Mouse (Mus musculus): ENCODE measurements around the gene Adamtsl4.
"Not testable (repeated sequence)": the region's sequence is repeated elsewhere in the genome, so short reads cannot be mapped to it uniquely, and the experiment has no call there.

Adamtsl4 gene

DNA sequence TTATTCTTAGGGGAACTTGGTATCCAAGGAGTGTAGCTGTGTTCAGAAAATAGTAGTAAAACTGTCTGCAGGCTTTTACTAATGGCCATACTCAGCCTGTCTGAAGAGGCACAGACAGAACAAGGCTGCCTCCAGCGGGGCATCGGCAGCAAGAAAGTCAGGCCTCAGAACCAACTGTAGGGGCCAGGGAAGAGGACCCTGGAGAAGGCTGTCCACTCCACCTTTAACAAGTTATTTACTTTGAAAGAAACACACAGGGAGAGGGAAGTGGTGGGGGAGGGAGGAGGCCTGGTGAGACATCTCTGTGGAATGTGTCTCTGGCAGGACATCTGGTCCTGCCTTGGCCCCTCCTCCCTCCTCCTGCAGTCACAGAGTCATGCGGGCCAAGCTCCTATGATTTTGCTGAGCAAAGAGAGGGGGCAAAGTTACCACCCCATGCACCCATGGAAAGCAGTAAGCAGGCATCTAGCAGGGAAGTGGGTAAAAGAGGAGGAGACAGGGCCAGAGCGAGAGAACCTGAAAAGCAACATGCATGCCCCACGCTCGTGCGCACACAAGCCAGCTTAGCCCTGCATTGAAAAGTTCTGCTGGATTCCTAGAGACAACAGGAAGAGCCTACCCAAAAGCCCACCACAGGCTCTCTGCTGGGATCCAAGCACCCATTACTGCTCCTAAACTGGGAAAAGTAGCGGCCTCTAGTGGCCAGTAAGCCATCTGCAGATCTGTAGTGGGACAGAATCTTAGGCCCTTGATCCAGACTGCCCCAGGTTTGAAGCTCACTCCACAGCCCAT is 12.2 kb downstream of the Adamtsl4 start:
- DNase-seq (ENCODE audit: low spot score): peak; percentile 83

DNA sequence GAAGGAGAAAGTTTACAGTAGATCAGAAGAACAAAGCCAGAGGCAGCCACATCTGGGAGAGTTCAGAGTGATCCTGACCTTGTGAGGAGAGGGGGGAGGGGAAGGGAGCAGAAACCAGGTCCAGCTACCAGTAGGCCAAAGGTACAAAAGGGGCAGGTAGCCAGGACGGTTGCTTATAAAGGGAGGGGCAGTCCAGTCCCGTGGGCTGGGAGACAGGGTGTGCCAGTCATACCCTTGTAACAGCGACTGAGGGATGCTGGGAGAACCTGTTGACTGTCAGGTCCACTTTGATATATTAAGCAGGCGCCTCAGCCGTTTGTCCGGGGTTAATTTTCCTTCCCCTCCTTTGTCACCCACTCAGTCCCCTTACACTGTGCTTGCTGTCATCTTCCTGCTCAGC is 12.9 kb downstream of the Adamtsl4 start:
- DNase-seq (ENCODE audit: low spot score): no peak

DNA sequence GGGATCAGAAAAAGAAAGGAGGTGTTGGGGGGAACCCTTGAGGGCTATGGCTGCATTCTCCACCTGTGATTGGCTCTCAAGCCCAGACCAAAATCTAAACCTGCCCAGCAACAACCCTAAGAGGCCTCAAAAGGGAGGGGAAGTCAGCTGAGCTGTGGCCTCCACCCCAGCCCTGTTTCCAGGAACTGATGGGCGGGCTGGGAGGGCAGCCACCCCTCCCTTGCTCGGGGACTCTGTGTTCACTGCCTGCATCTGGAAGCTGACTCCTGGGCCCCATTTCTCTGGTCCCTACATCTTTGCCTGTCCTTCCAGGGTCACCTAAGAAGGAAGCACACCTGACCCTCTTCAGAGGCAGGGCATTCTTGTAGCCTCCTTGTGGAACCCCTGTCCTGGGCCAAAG is 13.5 kb downstream of the Adamtsl4 start:
- DNase-seq (ENCODE audit: low spot score): peak; percentile 56

DNA sequence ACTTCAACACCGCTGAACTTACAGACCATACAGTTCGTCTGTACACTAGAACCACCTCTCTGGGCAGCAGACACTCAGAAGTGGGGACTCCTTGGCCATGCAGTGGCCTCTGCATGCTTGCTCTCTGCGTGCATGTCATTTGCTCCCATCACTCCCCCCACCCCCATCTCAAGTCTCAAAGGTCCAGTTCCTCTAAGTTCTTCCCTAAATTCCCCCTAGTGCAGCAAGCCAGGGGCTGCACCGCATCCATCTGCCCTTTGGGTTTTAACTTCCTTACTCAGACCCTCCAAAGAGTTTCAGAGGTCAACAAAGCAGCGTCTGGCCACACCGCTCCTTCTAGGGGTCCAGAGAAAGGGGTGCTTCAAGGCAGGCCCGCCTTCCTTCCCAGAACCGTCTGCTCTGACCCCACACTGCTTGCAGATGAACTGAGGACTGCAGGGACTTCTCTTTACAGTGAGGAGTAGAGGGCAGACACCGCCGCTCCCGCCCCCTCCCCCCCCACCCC is 14.0 kb downstream of the Adamtsl4 start:
- no peak for DNase-seq (ENCODE audit: low spot score)

DNA sequence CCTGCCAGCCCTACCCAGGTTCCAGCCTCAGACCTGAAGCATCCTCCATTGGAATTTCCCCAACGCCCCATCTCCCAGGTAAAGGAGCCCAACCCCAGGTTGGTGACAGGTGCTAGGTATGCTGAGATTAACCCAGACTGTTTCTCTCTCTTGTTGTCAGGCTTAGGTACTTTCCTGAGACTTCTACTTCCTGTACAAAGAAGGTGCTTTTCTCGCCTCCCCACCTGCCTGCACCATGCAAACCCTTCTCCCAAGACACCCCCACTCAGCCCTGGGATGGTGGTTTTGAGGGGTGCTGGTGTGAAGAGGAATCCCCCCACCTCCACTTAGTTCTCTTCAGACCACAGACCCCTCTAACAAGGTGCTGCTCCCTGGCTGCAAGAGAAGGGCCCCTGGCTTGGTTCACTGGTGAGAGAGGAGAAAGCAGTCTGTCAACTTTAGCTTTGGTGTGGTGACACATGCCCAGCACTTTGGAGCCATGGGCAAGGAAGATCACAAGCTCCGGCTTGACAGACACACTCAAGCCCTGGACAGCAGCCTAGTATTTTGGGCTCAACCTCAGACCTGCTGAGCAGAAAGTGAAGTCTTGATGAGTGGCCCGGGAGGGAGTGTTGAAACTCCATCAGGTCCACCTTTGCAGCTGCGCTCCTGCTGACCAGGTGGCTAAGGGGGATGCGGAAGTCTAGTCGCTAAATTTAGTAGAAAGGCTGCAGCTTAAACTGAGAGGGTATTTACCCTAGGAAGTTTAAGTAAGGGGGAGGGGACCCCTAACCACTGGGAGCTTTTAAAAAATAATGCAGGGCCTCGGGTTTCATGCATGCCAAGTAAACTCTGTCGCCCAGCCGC is 14.6 kb downstream of the Adamtsl4 start:
- DNase-seq (ENCODE audit: low spot score): no peak

DNA sequence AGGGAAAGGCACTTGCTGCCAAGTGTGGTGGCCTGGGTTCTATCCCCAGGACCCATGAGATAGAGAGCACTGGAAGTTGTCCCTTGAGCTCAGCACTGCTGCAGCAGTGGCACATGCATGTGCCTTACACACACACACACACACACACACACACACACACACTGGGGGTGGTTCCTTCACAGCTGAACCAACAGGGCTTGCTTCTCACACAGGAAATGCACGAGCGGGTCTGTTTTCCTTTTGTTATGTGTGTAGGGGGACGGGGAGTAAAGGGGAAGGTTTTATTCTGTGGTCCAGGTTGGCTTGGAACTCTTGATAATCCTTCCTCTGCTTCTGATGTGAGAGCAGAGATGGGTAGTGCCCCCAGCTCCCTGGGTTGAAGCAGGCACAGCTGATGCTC is 15.3 kb downstream of the Adamtsl4 start:
- no peak for DNase-seq (ENCODE audit: low spot score)

DNA sequence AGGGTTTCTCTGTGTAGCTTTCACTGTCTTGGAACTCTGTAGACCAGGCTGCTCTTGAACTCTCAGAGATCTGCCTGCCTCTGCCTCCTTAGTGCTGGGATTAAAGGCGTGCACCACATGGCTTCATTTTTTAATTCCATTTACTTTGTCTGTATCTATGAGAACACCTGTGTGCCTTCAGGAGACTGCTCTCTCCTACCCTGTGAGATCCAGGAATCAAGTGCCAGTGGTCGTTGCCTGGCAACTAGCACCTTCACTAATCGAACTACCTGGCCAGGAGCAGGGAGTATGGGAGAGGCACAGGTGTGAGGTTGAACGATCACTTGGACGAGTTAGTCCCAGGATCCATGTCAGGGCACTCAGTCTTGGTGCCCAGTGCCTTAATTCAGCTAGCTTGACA is 16.5 kb downstream of the Adamtsl4 start:
- no peak for DNase-seq (ENCODE audit: low spot score)

DNA sequence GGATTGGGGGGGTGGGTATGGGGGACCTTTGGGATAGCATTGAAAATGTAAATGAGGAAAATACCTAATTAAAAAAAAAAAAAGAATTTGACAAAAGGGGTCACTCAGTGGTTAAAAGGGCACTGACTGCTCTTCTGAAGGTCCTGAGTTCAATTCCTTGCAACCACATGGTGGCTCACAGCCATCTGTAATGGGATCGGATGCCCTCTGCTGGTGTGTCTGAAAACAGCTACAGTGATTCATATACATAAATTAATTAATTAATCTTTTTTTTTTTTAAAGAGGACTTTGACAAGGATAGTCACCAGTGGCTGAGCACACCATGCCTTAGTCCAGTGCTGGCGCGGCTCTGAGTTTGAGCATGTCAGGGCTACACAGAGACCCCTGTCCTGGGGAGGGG is 17.3 kb downstream of the Adamtsl4 start:
- DNase-seq (ENCODE audit: low spot score): not testable (repeated sequence)

DNA sequence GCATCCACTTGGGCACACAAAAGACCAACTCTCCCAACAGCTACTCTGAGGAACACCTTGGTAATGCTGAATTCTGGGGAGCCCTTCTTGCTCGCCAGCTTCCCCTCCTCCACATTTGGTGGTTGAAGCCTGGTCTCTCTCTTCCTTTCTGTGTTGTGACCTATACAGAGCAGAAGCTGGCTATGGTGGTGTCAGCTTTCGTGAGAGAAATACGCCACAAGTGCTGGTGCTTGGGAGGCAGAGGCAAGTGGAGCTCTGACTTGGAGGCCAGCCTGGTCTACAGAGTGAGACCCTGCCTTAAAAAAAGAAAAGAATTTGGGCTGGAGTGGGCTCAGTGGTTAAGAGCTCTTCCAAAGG is 18.4 kb downstream of the Adamtsl4 start:
- no peak for DNase-seq (ENCODE audit: low spot score)

DNA sequence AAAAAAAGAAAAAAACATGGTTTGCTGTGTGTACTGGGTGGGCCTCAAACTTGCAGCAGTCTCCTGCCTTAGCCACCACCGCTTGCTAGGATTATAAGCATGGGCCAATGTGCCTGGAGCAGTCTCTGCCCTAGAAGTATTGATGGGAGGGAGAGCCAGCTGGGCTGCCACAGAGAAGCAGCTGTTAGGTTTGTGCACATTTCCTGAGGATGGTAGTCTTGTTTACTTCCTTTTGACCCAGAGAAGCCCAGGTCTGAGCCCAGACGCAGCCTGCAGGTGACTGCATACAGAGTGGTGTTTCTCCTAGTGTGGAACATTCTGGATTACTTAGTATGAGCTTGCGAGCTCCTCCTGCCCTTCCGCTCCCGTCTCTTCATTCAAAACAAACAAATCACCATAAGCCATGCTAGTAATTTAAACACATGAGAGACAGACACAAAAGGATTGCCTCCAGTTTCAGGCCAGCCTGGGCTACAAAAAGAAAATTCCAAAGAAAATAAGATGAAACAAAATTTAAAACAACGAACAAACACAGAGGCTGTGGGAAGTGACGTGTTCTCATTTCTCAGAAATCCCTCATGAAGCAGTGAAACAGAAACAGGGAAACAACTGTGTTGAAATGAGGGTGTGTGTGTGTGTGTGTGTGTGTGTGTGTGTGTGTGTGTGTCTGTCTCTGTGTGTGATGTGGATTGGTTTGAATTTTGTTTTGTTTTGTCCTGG is 19.0 kb downstream of the Adamtsl4 start:
- DNase-seq (ENCODE audit: low spot score): no peak

DNA sequence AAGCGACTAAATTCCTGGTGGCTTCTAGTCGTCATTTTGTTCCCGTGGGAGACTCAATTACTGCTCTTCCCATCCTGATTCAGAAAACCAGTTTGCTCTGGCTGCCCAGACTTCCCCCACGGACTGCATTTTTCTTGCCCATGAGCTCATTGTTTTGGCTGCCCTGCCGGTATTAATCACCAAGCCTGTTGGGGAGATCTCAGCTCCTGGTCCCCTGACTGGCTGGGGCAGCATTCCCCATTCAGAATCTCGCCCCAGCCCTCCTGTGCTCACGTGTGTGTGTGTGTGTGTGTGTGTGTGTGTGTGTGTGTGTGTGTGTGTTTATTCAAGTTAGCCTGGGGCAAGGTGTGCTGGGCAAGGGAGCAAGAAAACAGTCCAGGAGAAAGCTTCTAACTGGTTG is 19.7 kb downstream of the Adamtsl4 start:
- DNase-seq (ENCODE audit: low spot score): peak; percentile 79

DNA sequence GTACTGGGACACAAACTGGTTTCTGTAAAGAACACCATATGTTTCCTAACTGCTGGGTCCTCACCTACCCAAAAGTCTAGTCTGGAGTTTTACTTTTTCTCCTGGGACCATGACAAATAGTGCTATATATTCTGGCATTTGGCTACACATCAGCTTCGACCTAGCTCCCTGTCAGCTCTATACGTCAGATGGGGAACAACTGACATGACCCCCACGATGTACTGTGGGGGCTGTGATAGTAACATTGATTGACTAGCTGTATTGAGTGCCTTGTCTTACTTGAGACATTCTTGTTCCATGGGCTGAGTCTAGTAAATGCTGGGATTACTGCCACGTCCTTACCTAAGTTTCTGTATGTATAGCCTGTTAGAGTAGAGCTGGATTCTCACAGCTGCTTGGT is 20.2 kb downstream of the Adamtsl4 start:
- no peak for DNase-seq (ENCODE audit: low spot score)

DNA sequence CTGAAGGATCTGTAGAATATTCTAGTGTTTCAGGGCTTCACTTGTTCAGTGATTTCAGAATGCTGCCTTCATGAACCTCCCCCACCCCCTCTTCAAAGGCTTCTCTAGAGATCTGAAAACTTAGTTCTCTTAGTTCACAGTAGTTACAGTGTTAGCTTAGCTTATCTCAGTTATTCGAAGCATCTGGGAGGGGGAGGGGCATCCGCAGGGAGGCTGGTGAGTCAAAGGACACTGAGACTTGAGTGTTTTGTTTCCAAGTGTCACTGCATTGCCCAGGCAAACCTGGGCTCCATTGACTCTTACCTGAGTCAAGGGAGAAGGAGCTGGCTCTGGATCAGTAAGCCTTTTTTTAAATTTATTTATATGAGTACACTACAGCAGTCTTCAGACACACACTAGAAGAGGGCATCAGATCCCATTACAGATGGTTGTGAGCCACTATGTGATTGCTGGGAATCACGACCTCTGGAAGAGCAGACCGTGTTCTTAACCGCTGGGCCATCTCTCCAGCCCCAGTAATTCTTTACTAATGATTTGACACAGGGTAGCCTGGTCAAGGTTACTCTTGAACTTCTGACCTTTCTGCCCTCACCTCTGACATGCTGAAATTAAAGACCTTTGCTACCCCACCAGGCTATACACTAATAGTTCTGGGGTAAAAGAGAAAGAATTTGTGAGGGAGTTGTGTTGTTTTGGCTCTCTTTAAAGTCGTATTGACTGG is 21.4 kb downstream of the Adamtsl4 start:
- peak; percentile 21 for DNase-seq (ENCODE audit: low spot score)

DNA sequence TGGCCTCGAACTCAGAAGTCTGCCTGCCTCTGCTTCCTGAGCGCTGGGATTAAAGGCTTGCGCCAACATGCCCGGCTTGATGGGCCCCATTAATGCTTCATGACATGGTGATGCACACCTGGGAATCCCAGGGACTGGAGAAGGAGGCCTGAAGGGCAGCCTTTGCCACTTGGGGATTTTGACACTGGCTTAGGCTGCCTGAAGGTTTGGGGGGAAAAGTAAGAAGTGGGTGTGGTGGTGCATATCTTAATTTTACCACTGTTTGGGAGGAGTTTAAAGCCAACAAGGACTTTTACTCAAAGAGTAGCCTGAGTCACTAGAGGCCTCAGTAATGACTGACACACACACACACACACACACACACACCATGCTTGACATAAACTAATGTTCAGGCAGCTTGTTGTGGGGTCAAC is 22.8 kb downstream of the Adamtsl4 start:
- no peak for DNase-seq (ENCODE audit: low spot score)

DNA sequence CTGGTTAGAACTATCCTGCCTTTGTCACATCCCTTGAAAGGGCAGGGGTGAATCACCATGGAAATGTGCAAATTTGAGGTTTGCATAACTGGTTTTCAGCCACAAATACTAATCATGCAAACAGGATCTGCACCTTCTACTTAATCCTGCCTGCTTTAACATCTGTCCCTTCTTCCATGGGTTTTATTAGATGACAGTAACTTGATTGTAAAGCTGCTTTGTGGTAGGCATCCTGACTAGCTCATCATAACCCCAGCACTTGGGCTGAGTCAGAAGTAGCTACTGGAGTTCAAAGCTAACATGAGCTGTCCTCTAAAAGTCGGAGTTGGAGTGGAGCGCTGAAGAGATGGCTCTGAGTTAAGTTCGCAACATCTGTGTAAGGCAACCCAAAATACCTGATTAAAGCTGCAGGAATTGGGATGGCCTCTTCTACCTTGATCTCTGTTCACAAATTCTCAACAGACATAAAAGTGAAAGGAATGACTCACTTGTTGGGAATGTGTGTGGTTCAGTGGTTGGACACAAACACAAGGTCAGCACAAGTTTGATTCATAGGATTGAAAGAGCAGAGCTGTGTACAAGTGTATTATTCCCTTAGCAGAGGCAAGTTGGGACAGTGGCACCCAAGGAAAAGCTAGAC is 23.6 kb downstream of the Adamtsl4 start:
- DNase-seq (ENCODE audit: low spot score): peak; percentile 28

DNA sequence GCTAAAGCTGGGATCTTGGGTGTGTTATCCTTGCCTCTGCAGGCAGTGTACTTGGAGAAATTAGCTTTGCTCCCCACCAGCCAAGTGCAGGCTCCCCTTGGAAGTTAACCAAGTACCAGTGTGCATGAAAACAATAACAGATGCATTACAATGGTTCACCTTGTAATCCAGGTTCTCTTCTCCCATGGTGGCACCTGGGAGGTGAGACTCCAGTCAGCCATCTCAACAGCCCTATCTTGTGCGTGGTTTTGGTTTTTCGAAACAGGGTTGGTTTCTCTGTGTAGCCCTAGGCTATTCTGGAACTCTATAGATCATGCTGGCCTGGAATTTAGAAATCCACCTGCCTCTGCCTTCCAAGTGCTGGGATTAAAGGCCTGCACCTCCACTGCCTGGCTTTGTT is 24.2 kb downstream of the Adamtsl4 start:
- no peak for DNase-seq (ENCODE audit: low spot score)

DNA sequence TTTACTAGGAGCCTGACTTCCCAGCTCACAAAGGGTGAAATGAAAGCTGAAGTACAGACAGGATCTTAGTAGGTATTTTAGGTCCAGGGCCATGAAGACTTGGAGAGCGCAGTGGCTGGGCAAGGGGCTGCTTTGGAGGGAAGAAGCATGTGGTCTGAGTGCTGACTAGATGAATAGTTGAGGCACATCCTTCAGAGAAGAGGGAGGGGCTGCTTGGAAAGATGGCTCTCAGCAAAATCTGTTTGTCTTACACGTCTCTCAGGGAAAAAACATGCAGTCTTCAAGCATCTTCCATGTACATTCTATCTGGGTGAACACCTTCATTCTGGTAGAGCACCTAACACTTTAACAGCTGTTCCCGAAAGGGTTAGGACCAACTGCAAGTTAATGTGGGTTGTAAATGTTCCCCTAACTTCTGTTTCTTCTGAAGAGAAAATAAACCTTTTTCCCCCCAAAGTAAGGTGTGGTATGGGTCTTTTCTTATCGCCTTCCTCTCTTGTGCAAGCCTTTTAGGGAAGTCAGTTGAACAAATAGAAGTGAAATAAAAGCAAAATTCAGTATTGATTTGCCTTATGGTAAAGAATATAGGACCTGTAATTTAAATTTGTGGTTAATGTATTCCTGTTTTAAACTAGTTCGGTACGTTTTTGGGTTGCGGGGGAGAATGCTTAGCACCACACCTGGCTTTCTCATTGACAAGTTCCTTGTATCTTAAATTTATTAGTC is 24.8 kb downstream of the Adamtsl4 start:
- no peak for DNase-seq (ENCODE audit: low spot score)

DNA sequence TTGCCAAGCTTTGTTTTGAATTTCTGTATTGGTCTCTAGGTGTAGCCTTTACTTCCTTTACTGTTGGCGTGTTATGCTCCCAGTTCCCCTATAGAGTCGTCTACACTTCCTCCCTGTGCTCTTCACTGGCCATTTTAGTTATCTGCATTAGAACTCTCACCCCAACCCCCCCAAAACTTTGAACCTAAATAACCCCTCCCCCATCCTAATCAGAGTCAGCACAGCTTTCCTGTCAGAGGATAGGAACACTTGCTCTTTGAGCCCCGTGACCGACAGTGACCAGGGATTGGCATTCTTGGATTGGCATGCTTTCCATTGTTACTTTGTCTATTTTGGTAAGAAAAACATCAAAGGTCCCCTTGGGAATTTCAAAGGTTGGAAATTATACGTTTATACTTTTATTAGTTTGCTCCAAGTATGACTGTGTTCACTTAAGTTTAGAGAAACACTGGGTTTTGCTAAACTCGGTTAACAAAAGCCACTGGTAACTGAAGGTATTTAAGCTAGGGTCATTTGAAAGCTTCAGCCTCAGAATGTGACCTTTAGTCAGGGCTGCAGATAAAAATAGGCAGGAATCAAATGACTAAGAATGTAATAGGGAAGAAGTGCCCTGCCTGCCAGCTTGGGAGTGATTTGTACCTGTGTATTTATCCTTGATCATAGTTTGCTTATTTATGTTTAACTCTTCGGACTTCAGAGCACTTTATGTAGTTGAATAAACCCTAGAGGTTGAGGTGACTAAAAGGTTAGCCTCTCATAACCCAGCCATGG is 25.6 kb downstream of the Adamtsl4 start:
- DNase-seq (ENCODE audit: low spot score): no peak

DNA sequence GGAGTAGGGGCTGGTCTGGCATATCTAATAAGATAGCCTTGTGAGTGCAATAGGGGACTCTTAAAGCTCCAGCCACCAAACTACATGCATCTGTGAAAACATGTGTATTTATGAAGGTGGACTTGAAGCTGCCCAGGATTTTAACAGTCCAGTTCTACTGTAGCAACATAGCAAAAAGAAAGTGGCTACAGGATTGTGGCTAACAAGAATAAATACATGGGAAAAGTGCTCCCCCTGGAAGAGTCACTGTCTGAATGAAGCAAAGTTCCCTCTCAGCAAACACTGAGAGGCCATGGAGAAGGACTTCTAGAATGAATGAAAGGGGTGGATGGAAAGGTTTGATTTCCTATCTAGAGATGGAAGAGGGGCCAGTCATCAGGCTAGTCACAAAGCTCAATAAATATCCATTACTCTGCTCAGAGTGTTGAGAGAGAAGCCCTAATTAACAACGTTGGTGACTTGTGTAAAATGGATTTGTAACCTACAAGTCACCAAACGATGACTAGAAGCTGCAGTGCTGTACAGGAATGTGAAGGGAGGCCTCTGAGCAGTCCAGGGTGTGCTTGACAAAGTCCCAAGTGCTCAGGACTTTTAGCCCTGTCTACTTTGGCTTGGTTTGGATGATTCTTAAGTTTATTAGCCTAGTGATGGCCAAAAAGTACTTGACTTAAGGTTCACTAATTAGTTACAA is 26.8 kb downstream of the Adamtsl4 start:
- no peak for DNase-seq (ENCODE audit: low spot score)

Measured in MN1 (cell line).